Mouse (Mus musculus): ENCODE results near the gene Cdkal1. TPM values are rescaled to one million over a fixed set of nuclear protein-coding genes. Genes with fewer than 3 reads are reported as not detected.

The Cdkal1 gene
- polyA plus RNA-seq, 1 experiment, result 6.5 TPM

GRCm38 (mm10) chr13:29234442-29234841 lies 621.0 kb downstream of the Cdkal1 start:
- H3K27ac ChIP-seq (ENCODE audit: insufficient read depth, low read length), result no peak overlapping the region
- TF ChIP-seq CTCF (IDR thresholded peaks at IDR 0.05; ENCODE audit: extremely low read depth, insufficient read depth, low read length), result no peak
- no peak for TF ChIP-seq POLR2A (IDR thresholded peaks at IDR 0.05; ENCODE audit: extremely low read depth, insufficient read depth, low read length)
- H3K4me1 ChIP-seq (ENCODE audit: control insufficient read depth, insufficient read depth, low read length), result peaks cover 2% of the 10 kb centered on the region
- no peak overlapping the region for H3K4me3 ChIP-seq (ENCODE audit: insufficient read depth, low read length)

- Histone ChIP-seq H3K4me1 (ENCODE audit: control insufficient read depth, insufficient read depth, low read length) (peaks cover 2% of the 10 kb centered on the region), H3K27ac (ENCODE audit: insufficient read depth, low read length) (no peak overlapping the region), H3K4me3 (ENCODE audit: insufficient read depth, low read length) (no peak overlapping the region)
- no peak for TF ChIP-seq CTCF (IDR thresholded peaks at IDR 0.05; ENCODE audit: extremely low read depth, insufficient read depth, low read length)
- TF ChIP-seq POLR2A (IDR thresholded peaks at IDR 0.05; ENCODE audit: extremely low read depth, insufficient read depth, low read length), result no peak
Measured at GRCm38 (mm10) chr13:29233970-29234369, 621.5 kb downstream of the Cdkal1 start.

- Histone ChIP-seq H3K27ac (ENCODE audit: insufficient read depth, low read length) (no peak overlapping the region), H3K4me1 (ENCODE audit: control insufficient read depth, insufficient read depth, low read length) (peaks cover 2% of the 10 kb centered on the region), H3K4me3 (ENCODE audit: insufficient read depth, low read length) (no peak overlapping the region)
- TF ChIP-seq POLR2A (IDR thresholded peaks at IDR 0.05; ENCODE audit: extremely low read depth, insufficient read depth, low read length), result no peak
- TF ChIP-seq CTCF (IDR thresholded peaks at IDR 0.05; ENCODE audit: extremely low read depth, insufficient read depth, low read length), result no peak
Measured at GRCm38 (mm10) chr13:29232681-29233080, 622.8 kb downstream of the Cdkal1 start.

GRCm38 (mm10) chr13:29224815-29225214 lies 630.7 kb downstream of the Cdkal1 start:
- Histone ChIP-seq H3K4me3 (ENCODE audit: insufficient read depth, low read length) (no peak overlapping the region), H3K4me1 (ENCODE audit: control insufficient read depth, insufficient read depth, low read length) (no peaks in the 10 kb centered on the region), H3K27ac (ENCODE audit: insufficient read depth, low read length) (no peak overlapping the region)
- TF ChIP-seq POLR2A (IDR thresholded peaks at IDR 0.05; ENCODE audit: extremely low read depth, insufficient read depth, low read length) (no peak), CTCF (IDR thresholded peaks at IDR 0.05; ENCODE audit: extremely low read depth, insufficient read depth, low read length) (no peak)

DNA sequence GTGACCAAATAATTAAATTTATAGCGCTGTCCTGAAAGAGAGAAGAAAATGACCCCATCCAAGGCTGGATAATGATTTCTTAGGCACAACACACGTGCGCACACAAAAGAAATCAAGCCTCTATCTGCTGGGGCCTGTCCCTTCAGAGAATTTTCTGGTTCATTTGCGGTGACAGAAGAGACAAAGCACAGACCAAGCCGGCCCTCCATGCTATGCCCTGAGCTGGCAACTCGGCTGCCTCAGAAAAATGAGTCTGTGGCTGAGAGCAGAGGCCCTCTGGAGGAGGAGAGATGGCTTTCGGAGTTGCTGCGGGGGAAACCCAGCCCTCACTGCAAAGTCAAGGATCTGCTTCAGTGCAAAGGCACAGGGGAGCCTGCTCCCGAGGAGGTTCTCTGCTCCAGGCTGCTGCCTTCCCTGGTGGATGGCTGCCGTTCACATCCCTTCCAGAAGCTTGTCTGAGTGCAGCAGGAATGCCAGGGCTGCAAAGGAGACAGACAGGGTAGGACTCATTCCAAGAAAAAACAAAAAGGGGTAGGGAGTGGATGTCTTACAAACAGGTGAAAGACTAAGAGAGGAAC lies 633.1 kb downstream of the Cdkal1 start:
- TF ChIP-seq POLR2A (IDR thresholded peaks at IDR 0.05; ENCODE audit: extremely low read depth, insufficient read depth, low read length) (no peak), CTCF (IDR thresholded peaks at IDR 0.05; ENCODE audit: extremely low read depth, insufficient read depth, low read length) (no peak)
- no peak overlapping the region for H3K27ac ChIP-seq (ENCODE audit: insufficient read depth, low read length)
- no peaks in the 10 kb centered on the region for H3K4me1 ChIP-seq (ENCODE audit: control insufficient read depth, insufficient read depth, low read length)
- H3K4me3 ChIP-seq (ENCODE audit: insufficient read depth, low read length), result no peak overlapping the region

DNA sequence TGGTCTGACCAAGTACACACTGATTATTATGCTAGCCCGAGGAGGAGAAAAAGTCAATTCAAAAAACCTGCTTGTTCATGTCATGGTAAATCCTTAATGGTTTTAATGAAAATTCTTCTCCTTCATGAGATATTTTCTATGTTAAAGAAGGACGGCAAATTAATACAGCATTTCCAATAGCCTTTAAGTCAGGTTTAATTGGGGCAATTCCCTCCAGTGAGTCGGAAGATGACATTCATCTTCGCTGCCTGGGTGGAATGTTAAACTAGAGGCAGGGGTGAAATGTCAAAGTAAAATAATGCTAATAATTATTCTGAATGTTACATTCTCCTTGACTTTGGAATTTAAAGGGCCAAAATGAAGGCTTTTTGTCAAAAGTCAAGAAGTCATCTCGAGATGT lies 633.8 kb downstream of the Cdkal1 start:
- Histone ChIP-seq H3K4me3 (ENCODE audit: insufficient read depth, low read length) (no peak overlapping the region), H3K27ac (ENCODE audit: insufficient read depth, low read length) (no peak overlapping the region), H3K4me1 (ENCODE audit: control insufficient read depth, insufficient read depth, low read length) (no peaks in the 10 kb centered on the region)
- TF ChIP-seq CTCF (IDR thresholded peaks at IDR 0.05; ENCODE audit: extremely low read depth, insufficient read depth, low read length), result no peak
- TF ChIP-seq POLR2A (IDR thresholded peaks at IDR 0.05; ENCODE audit: extremely low read depth, insufficient read depth, low read length), result no peak

DNA sequence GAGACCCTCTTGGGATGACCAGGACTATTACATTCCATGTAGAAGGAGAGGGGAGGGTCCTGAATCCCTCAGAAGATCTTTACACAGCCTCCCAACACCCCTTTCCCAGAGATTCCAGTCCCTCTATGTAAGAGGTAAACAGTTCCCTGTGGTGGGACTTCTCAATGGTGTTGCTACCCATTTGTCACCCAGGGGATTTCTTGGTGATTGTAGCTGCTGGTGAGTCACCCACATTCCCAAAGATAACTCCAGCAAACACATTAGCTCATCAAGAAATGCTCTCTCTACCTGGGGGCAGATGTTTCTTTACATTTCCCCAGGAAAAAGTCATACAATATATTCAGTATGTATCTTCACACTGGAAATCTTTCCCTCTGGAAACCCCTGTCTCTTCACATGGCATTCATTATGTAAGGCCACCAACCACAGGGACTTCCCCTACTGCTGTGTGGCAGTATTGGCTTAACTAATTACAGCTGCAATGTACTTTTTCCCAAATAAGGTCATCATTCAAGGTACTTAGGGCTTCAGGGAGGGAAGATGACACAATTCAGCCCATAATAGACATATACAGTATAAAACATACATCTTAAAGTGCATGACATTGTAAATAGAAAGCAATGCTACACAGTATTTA lies 636.8 kb downstream of the Cdkal1 start:
- Histone ChIP-seq H3K4me1 (ENCODE audit: control insufficient read depth, insufficient read depth, low read length) (no peaks in the 10 kb centered on the region), H3K4me3 (ENCODE audit: insufficient read depth, low read length) (no peak overlapping the region)
- TF ChIP-seq POLR2A (IDR thresholded peaks at IDR 0.05; ENCODE audit: extremely low read depth, insufficient read depth, low read length) (no peak), CTCF (IDR thresholded peaks at IDR 0.05; ENCODE audit: extremely low read depth, insufficient read depth, low read length) (no peak)

GRCm38 (mm10) chr13:29210159-29211021 lies 645.1 kb downstream of the Cdkal1 start:
- no peak overlapping the region for H3K27ac ChIP-seq (ENCODE audit: insufficient read depth, low read length)
- H3K4me1 ChIP-seq (ENCODE audit: control insufficient read depth, insufficient read depth, low read length), result no peaks in the 10 kb centered on the region
- H3K4me3 ChIP-seq (ENCODE audit: insufficient read depth, low read length), result peak overlapping the region; percentile 24
- TF ChIP-seq CTCF (IDR thresholded peaks at IDR 0.05; ENCODE audit: extremely low read depth, insufficient read depth, low read length), result no peak
- TF ChIP-seq POLR2A (IDR thresholded peaks at IDR 0.05; ENCODE audit: extremely low read depth, insufficient read depth, low read length), result no peak

More for the DNA sequence above, 636.8 kb downstream of the Cdkal1 start:
- no peak overlapping the region for H3K27ac ChIP-seq (ENCODE audit: insufficient read depth, low read length)

DNA sequence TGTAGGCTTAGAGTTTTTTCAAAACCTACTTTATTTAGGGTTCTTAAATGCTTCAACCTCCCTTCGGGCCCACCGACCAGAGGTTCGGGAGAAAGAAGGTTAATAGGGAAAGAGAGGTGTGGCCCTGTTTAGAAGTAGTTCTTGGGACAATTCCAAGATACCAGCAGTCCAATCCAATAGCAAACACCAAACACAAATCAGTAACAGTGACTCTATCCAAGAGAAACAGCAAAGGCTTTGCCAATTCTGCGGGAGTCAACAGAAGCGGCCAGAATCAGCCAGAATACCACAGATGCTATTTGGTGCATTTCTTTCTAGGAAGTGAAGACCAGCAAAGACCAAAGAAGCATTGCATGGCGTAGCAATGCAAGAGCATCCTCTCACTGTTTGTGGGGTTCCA lies 646.7 kb downstream of the Cdkal1 start:
- H3K27ac ChIP-seq (ENCODE audit: insufficient read depth, low read length), result no peak overlapping the region
- H3K4me1 ChIP-seq (ENCODE audit: control insufficient read depth, insufficient read depth, low read length), result no peaks in the 10 kb centered on the region
- H3K4me3 ChIP-seq (ENCODE audit: insufficient read depth, low read length), result no peak overlapping the region
- TF ChIP-seq POLR2A (IDR thresholded peaks at IDR 0.05; ENCODE audit: extremely low read depth, insufficient read depth, low read length) (no peak), CTCF (IDR thresholded peaks at IDR 0.05; ENCODE audit: extremely low read depth, insufficient read depth, low read length) (no peak)
